Mouse (Mus musculus): Measurements from ENCODE around the gene Mettl7b. TPM values are rescaled to one million over a fixed set of nuclear protein-coding genes. Genes with fewer than 3 reads are reported as not detected.

Mettl7b gene
- total RNA-seq, 2 experiments from 2014 or later, result not detected

Other genes with a start within 250 kb of the Mettl7b start
- 1 to 10 TPM; 5.7 to 5.8 TPM for gene Dgka, start 216.1 kb downstream of the Mettl7b start, total RNA-seq (2021)
- 10 to 100 TPM; 34.3 to 34.6 TPM for gene Pym1, start 213.1 kb downstream of the Mettl7b start, total RNA-seq (2021)
- under 1 TPM; 0.49 to 0.59 TPM for gene Mmp19, start 170.1 kb downstream of the Mettl7b start, total RNA-seq (2021)
- gene Dnajc14, start 156.9 kb downstream of the Mettl7b start, total RNA-seq (2021), result 10 to 100 TPM; 61.9 to 63.1 TPM
- 10 to 100 TPM; 12.2 to 12.5 TPM for gene Tmem198b, start 156.6 kb downstream of the Mettl7b start, total RNA-seq (2021)
- 10 to 100 TPM; 37.4 to 42.2 TPM for gene Sarnp, start 143.7 kb downstream of the Mettl7b start, total RNA-seq (2021)
- 1 to 10 TPM; 4.4 to 6.7 TPM for gene Ormdl2, start 139.3 kb downstream of the Mettl7b start, total RNA-seq (2021)
- gene Gdf11, start 69.3 kb downstream of the Mettl7b start, total RNA-seq (2021), result 10 to 100 TPM; 13.2 to 16.2 TPM
- gene Cd63, start 60.0 kb downstream of the Mettl7b start, total RNA-seq (2021), result 10 to 100 TPM; 63.0 to 66.0 TPM
- 1 to 10 TPM; 5.5 to 6.1 TPM for gene Rdh5, start 38.1 kb downstream of the Mettl7b start, total RNA-seq (2021)
- 10 to 100 TPM; 84.3 to 85.3 TPM for gene Bloc1s1, start 37.0 kb downstream of the Mettl7b start, total RNA-seq (2021)
- gene Itga7, start 27.2 kb downstream of the Mettl7b start, total RNA-seq (2021), result 10 to 100 TPM; 14.2 to 14.9 TPM
- not detected for gene Olfr9, start 28.4 kb upstream of the Mettl7b start, total RNA-seq (2021)
- gene Olfr763, start 49.8 kb upstream of the Mettl7b start, total RNA-seq (2021), result not detected
- gene Olfr764-ps1, start 78.9 kb upstream of the Mettl7b start, total RNA-seq (2021), result not detected
- not detected for gene Olfr765, start 89.0 kb upstream of the Mettl7b start, total RNA-seq (2021)
- not detected for gene Olfr766-ps1, start 108.0 kb upstream of the Mettl7b start, total RNA-seq (2021)
- gene Olfr767, start 121.9 kb upstream of the Mettl7b start, total RNA-seq (2021), result not detected
- not detected for gene Olfr768, start 138.4 kb upstream of the Mettl7b start, total RNA-seq (2021)
- not detected for gene Olfr769, start 156.9 kb upstream of the Mettl7b start, total RNA-seq (2021)
- not detected for gene Olfr770, start 178.0 kb upstream of the Mettl7b start, total RNA-seq (2021)
- not detected for gene Olfr771, start 203.8 kb upstream of the Mettl7b start, total RNA-seq (2021)
- not detected for gene Olfr772, start 216.9 kb upstream of the Mettl7b start, total RNA-seq (2021)
- gene Olfr773, start 226.4 kb upstream of the Mettl7b start, total RNA-seq (2021), result not detected